Mouse (Mus musculus) heart, embryonic 11.5 days (tissue): ENCODE results near the gene Zfp219. TPM values are rescaled to one million over a fixed set of nuclear protein-coding genes. Genes with fewer than 3 reads are reported as not detected.

Experiments
- ATAC-seq: fragments of 200-750 bp; cut with Nextera tagmentation; replicated peaks from 2 replicates; pipeline ENCODE4 v1.8.0; 2017; ENCODE audit warnings: moderate library complexity; ENCODE audit not compliant: insufficient number of reproducible peaks, low FRiP score, low TSS enrichment
- H3K27ac ChIP-seq: fragments of 300-500 bp; sonication (generic); 2 replicates; pipeline ENCODE4 v1.5.1; 2014; ENCODE audit warnings: mild to moderate bottlenecking, low read depth, low read length
- H3K27me3 ChIP-seq: fragments of 300-500 bp; sonication (generic); 2 replicates; pipeline ENCODE4 v1.6.1; 2014; ENCODE audit warnings: mild to moderate bottlenecking, low read length, mixed read lengths; ENCODE audit not compliant: control insufficient read depth, insufficient read depth
- H3K36me3 ChIP-seq: fragments of 300-500 bp; sonication (generic); 2 replicates; pipeline ENCODE4 v1.6.1; 2014; ENCODE audit warnings: mild to moderate bottlenecking, low read length, moderate library complexity, mixed read lengths; ENCODE audit not compliant: control insufficient read depth, insufficient read depth
- H3K4me1 ChIP-seq: fragments of 300-500 bp; sonication (generic); 2 replicates; pipeline ENCODE4 v1.6.1; 2014; ENCODE audit warnings: low read length; ENCODE audit not compliant: control insufficient read depth, insufficient read depth
- H3K4me2 ChIP-seq: fragments of 300-500 bp; sonication (generic); 2 replicates; pipeline ENCODE4 v1.6.1; 2014; ENCODE audit warnings: mild to moderate bottlenecking, moderate library complexity
- H3K4me3 ChIP-seq: fragments of 300-500 bp; sonication (generic); 2 replicates; pipeline ENCODE4 v1.5.1; 2014; ENCODE audit warnings: low read depth, low read length
- H3K9ac ChIP-seq: fragments of 300-500 bp; sonication (generic); 2 replicates; pipeline ENCODE4 v1.6.1; 2014; ENCODE audit warnings: mild to moderate bottlenecking, low read depth, low read length, moderate library complexity
- H3K9me3 ChIP-seq: fragments of 300-500 bp; sonication (generic); replicated peaks from 2 replicates; pipeline ENCODE4 v1.6.1; 2016; ENCODE audit warnings: low read length; ENCODE audit not compliant: control insufficient read depth
- WGBS: fragments of 180-500 bp; shearing (Covaris S2); extraction: QIAGEN DNeasy Blood & Tissue Kit; methylation state at CpG from one replicate; pipeline ENCODE4 v1.1.7; 2014; ENCODE audit not compliant: insufficient replicate concordance; 5-methylcytosine and 5-hydroxymethylcytosine counted together
- polyA plus RNA-seq: library from polyadenylated mRNA; unstranded; fragments of >200 nt; fragmentation: Nextera tagmentation; extraction: Ambion mirVana; gene quantifications from 2 replicates; pipeline ENCODE4 v1.2.1, GENCODE M21; 2014

Zfp219 gene
- polyA plus RNA-seq, 1 experiment from 2014 or later: 22.0 TPM

GRCm38 (mm10) chr14:51987177-51987576 is 33.4 kb downstream of the Zfp219 start:
- Histone ChIP-seq H3K27ac (0 out of 2 replicates have a peak overlapping the region, but pooled peaks have one; percentile 16), H3K4me2 (no peak overlapping the region), H3K36me3 (peaks cover 28% of the 10 kb centered on the region), H3K27me3 (no peaks in the 10 kb centered on the region), H3K4me1 (peaks cover 8% of the 10 kb centered on the region), H3K9ac (no peak overlapping the region), H3K9me3 (no peaks in the 10 kb centered on the region), H3K4me3 (no peak overlapping the region)
- WGBS: 86% methylated on average over 6 of the region's 6 CpGs
- ATAC-seq: no peak

DNA sequence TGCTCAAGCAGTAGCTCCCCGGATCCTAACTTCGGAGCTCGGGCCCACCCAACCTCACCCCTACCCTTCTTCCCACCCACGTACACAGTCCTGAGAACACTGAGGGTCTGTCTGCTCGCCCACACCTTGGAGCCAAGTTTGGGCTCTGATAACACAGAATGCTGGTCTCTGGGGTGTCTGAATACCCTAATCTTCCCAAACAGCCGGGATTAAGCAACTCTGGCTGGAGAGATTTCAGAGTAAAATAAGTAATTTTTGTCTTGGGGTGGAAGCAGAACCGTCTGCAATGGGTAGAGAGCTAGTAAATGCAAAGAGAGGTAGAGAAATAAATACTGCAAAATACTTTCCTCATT is 34.4 kb downstream of the Zfp219 start:
- WGBS: 4% methylated on average over 7 of the region's 7 CpGs
- no peaks in the 10 kb centered on the region for H3K27me3 ChIP-seq
- peaks cover 20% of the 10 kb centered on the region for H3K36me3 ChIP-seq
- peaks cover 8% of the 10 kb centered on the region for H3K4me1 ChIP-seq
- peak overlapping the region; percentile 71 for H3K4me3 ChIP-seq
- H3K27ac ChIP-seq: peak overlapping the region; percentile 95
- peak overlapping the region; percentile 90 for H3K9ac ChIP-seq
- H3K4me2 ChIP-seq: peak overlapping the region; percentile 85
- H3K9me3 ChIP-seq: no peaks in the 10 kb centered on the region
- ATAC-seq: no peak

GRCm38 (mm10) chr14:51985301-51986152 is 35.0 kb downstream of the Zfp219 start:
- Histone ChIP-seq H3K9ac (peak overlapping the region; percentile 90), H3K4me1 (peaks cover 8% of the 10 kb centered on the region), H3K27me3 (no peaks in the 10 kb centered on the region), H3K4me3 (peak overlapping the region; percentile 71), H3K4me2 (peak overlapping the region; percentile 85), H3K27ac (peak overlapping the region; percentile 95), H3K9me3 (no peaks in the 10 kb centered on the region), H3K36me3 (peaks cover 19% of the 10 kb centered on the region)
- ATAC-seq: peak; percentile 63
- 1% methylated on average over 27 of the region's 27 CpGs for WGBS

DNA sequence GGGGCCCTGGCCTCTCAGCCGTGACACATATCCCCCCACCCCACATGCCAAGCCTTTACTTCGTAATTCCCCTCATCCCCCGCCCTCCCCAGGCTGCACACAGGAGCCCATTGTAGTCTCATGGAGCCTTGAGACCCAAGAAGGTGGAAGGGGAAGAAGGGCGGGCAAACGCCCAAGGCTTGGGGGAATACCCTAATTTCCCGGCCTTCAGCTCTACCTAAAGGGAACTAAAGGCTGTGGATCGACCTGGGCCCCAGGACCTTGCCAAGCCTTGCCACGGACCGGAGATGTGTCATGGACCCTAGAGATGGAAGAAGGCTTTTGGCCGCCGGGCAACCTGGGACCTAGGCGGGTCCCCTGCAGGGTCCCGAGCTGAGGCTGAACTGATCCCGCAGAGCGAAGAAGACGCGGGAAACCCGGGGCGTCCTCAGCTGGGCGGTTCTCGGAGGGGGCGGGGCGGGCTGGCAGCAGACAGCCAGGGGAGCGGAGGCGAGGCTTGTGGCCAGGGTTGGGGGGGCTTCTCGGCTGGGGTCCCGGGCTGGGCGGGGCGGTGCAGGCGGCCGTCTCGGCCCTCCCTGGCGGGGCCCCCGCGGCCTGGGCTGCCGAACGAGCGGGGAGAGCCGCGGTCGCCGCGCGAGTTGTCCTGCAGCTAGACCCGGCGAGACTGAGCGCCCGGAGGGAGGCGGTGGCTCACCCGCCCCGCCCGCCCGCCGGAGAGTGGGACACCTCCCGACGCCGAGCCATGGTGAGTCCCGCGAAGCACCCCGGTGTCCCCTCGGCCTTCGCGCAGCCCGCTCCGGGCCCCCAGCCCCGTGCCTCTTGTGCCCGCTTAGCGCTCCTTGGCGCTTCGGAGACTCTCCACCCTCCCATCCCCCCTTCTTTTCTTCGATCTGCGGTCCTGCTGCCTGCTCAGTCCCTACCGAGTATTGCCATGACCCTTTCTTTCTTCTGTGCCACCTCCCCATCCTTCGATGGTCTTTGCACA is 36.0 kb downstream of the Zfp219 start, which contains the start of gene Arhgef40:
Arhgef40 (plus strand) TSS at position 473 of the 985 bp plus-strand sequence.
- peak; percentile 79 for ATAC-seq
- no peaks in the 10 kb centered on the region for H3K27me3 ChIP-seq
- H3K4me2 ChIP-seq: peak within 1 kb of the TSS; percentile 85
- peak within 1 kb of the TSS; percentile 71 for H3K4me3 ChIP-seq
- under 1% methylated on average over 65 of the region's 74 CpGs for WGBS
- H3K4me1 ChIP-seq: peaks cover 8% of the 10 kb centered on the region
- no peaks in the 10 kb centered on the region for H3K9me3 ChIP-seq
- peak within 1 kb of the TSS; percentile 95 for H3K27ac ChIP-seq
- H3K9ac ChIP-seq: peak within 1 kb of the TSS; percentile 90
- H3K36me3 ChIP-seq: peaks cover 11% of the 10 kb centered on the region

DNA sequence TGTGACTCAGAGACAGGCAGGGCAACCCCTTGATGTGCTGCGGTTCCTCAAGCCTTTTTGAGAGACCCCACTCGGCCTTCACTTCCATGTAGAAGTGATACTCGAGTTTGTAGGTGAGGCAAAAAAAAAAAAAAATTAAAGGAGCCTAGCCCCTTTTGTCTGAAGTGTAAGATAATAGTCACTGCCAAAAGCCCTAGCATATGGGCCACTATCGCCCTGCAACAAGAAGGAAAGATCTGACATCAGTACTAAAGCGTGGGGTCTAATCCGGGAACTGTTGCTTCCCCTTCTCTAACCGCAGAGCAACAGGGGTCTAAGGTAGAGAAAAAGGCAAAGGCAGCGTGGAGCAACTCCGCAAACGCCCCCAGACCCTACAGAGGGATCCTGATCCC is 36.7 kb downstream of the Zfp219 start:
- H3K9me3 ChIP-seq: no peaks in the 10 kb centered on the region
- WGBS: 8% methylated on average over 10 of the region's 10 CpGs
- H3K27me3 ChIP-seq: no peaks in the 10 kb centered on the region
- 0 out of 2 replicates have a peak overlapping the region, but pooled peaks have one; percentile 95 for H3K27ac ChIP-seq
- peak overlapping the region; percentile 85 for H3K4me2 ChIP-seq
- ATAC-seq: no peak
- peaks cover 8% of the 10 kb centered on the region for H3K4me1 ChIP-seq
- H3K36me3 ChIP-seq: peaks cover 4% of the 10 kb centered on the region
- peak overlapping the region; percentile 71 for H3K4me3 ChIP-seq
- peak overlapping the region; percentile 90 for H3K9ac ChIP-seq

- H3K36me3 ChIP-seq: no peaks in the 10 kb centered on the region; the same call in 1 of the 2 replicates
- WGBS: 63% methylated on average over 4 of the region's 4 CpGs
- no peak overlapping the region for H3K9ac ChIP-seq
- no peak overlapping the region for H3K4me2 ChIP-seq
- H3K4me3 ChIP-seq: no peak overlapping the region
- H3K9me3 ChIP-seq: no peaks in the 10 kb centered on the region
- peaks cover 8% of the 10 kb centered on the region for H3K4me1 ChIP-seq
- H3K27me3 ChIP-seq: no peaks in the 10 kb centered on the region
- ATAC-seq: no peak
- no peak overlapping the region for H3K27ac ChIP-seq
These were observed 37.3 kb downstream of the Zfp219 start for GRCm38 (mm10) chr14:51983251-51983650.

- WGBS: 88% methylated on average over 3 of the region's 3 CpGs
- Histone ChIP-seq H3K4me2 (no peak overlapping the region), H3K27ac (no peak overlapping the region), H3K36me3 (no peaks in the 10 kb centered on the region), H3K9me3 (no peaks in the 10 kb centered on the region), H3K4me3 (no peak overlapping the region), H3K4me1 (peaks cover 5% of the 10 kb centered on the region; the same call in 1 of the 2 replicates), H3K9ac (no peak overlapping the region), H3K27me3 (no peaks in the 10 kb centered on the region)
- ATAC-seq: no peak
These were observed 41.3 kb downstream of the Zfp219 start for GRCm38 (mm10) chr14:51979252-51979651.

DNA sequence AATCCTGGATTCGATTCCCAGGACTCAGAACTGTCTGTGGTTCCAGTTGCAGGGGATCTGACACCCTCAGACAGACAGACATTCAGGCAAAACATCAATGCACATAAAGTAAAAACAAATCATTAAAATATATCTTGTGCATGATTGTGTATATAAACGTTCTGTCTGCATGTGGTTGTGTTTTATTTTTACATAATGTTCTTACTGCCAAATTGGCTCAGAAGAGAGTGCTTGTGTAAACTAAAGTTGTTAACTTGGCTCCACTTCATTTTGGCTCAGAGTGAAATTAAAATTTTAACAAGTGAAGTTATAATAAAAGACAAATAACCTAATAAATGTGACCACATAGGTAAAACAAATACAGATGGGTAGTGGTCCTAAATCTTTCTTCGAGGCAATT is 53.1 kb downstream of the Zfp219 start:
- Histone ChIP-seq H3K4me1 (no peaks in the 10 kb centered on the region; the same call in 1 of the 2 replicates), H3K36me3 (no peaks in the 10 kb centered on the region), H3K27ac (no peak overlapping the region), H3K9me3 (no peaks in the 10 kb centered on the region), H3K4me3 (no peak overlapping the region), H3K9ac (no peak overlapping the region), H3K27me3 (no peaks in the 10 kb centered on the region), H3K4me2 (no peak overlapping the region)
- ATAC-seq: no peak
- WGBS: 89% methylated on average over 3 of the region's 3 CpGs
